Mouse (Mus musculus): ENCODE results near the gene Tfap2b. TPM values are rescaled to one million over a fixed set of nuclear protein-coding genes. Genes with fewer than 3 reads are reported as not detected.

Tfap2b gene
- 15.6 and 17.1 TPM in 2 replicates for polyA plus RNA-seq (2014; fragmentation: Nextera tagmentation; extraction: Ambion mirVana)

DNA sequence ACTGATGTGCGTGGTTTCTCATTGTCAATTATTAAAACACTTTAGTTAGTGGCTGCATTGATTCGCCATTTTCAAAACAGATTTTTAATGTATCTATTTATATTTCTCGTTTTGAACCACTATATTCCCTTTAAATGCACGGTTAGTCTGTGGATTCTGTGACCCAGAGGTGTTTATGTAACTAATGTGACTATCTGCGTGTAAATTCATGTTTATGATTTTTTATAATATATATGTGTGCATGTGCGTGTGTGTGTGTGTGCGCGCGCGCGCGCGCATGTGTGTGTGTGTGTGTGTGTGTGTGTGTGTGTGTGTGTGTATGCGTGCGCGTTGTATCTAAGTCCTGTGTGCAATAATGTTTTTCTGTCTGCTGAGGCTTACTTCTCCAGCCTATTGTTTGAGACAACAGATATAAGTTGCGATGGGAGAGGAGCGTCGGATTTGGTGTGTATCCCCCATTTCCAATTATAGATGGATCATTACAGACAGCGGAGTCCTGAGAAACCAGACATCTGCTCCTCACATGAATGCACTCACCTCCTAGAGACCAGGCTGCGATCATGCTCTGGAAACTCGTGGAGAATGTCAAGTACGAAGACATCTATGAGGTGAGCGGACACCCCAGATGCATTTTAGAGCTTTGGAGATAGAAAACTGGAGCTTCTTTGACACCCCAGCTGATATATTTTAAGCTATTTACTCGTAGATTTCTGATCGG, at the start of gene Tfap2b:
Tfap2b (plus strand) TSS at position 274 of the 718 bp plus-strand sequence.
- Histone ChIP-seq H3K4me1 (replicated peaks; ENCODE audit: control insufficient read depth, insufficient read depth, low read length) (peaks cover 4% of the 10 kb centered on the region), H3K9me3 (ENCODE audit: control insufficient read depth, low read length) (no peaks in the 10 kb centered on the region), H3K9ac (ENCODE audit: low read length) (peak within 1 kb of the TSS; percentile 45), H3K27me3 (ENCODE audit: control insufficient read depth, insufficient read depth, low read length) (peaks cover 50% of the 10 kb centered on the region), H3K4me2 (ENCODE audit: low read depth, low read length, severe bottlenecking) (peak within 1 kb of the TSS; percentile 37; the same call in 1 of the 2 replicates), H3K27ac (ENCODE audit: low read depth, low read length) (no peak within 1 kb of the TSS), H3K4me3 (ENCODE audit: low read depth, low read length) (peak within 1 kb of the TSS; percentile 26), H3K36me3 (ENCODE audit: control insufficient read depth, insufficient read depth, low read length) (no peaks in the 10 kb centered on the region)
- ATAC-seq (replicated peaks; ENCODE audit: low FRiP score), result no peak
- 2% methylated on average over 26 of the region's 26 CpGs for WGBS
- DNase-seq (ENCODE audit: low spot score), result peak; percentile 60

DNA sequence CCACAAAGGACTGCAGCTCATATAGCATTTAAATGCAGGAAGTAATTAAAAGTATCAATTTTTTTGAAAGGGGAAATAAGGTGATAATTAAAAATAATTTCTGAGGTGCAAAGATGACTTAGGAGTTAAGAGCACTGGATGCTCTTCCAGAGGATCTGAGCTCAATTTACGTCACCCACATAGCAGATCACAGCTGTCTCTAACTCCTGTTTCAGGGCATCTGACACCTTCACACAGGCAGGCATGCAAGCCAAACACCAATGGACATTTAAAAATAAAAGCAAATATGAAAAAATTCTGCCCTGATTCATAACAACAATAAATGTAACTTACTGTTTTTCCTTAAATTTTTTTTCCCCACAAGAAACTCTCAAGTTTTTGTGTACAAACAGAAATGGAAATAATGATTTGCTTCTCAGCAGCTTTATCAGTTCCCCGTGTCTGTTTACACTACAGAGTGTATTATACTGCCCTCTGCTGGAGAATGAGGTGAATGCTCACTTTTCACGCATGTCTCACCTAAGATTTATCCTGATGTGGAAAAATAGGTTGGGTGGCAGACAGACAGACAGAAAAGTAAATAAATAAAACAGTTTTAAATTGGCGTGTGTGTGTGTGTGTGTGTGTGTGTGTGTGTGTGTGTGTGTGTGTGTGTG, 29.8 kb upstream of the Tfap2b start:
- Histone ChIP-seq H3K9me3 (ENCODE audit: control insufficient read depth, low read length) (no peaks in the 10 kb centered on the region), H3K4me3 (ENCODE audit: low read depth, low read length) (no peak overlapping the region), H3K4me1 (replicated peaks; ENCODE audit: control insufficient read depth, insufficient read depth, low read length) (no peaks in the 10 kb centered on the region), H3K36me3 (ENCODE audit: control insufficient read depth, insufficient read depth, low read length) (no peaks in the 10 kb centered on the region), H3K27me3 (ENCODE audit: control insufficient read depth, insufficient read depth, low read length) (no peaks in the 10 kb centered on the region), H3K9ac (ENCODE audit: low read length) (no peak overlapping the region), H3K27ac (ENCODE audit: low read depth, low read length) (no peak overlapping the region), H3K4me2 (ENCODE audit: low read depth, low read length, severe bottlenecking) (no peak overlapping the region)
- 10% methylated on average over 4 of the region's 4 CpGs for WGBS
- no peak for ATAC-seq (replicated peaks; ENCODE audit: low FRiP score)
- no peak for DNase-seq (ENCODE audit: low spot score)

DNA sequence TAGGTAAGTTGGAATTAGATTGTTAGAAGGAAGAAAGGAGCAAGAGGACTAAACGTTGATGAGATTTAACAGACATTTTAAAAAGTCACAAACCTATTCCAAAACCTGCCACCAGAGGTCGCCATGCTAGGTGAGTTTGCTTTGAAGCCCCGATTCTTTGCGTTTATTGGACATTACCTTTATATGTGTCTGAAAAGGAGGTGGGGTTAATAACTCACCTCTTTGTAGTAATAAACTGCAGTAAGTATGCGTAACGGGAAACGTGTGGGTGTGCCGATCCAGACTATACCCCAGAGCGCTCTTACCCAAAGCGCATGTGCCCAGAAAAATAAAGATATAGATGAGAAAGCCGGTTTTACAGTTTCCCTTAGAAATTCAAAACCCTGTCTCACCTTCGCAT, 3.1 kb upstream of the Tfap2b start:
- 2% methylated on average over 12 of the region's 12 CpGs for WGBS
- ATAC-seq (replicated peaks; ENCODE audit: low FRiP score) (0 out of 2 replicates have a peak, but pooled peaks have one; percentile 40), DNase-seq (ENCODE audit: low spot score) (peak; percentile 69)
- H3K4me3 ChIP-seq (ENCODE audit: low read depth, low read length), result peak overlapping the region; percentile 6; the same call in 1 of the 2 replicates
- no peak overlapping the region for H3K9ac ChIP-seq (ENCODE audit: low read length)
- H3K27ac ChIP-seq (ENCODE audit: low read depth, low read length), result no peak overlapping the region
- H3K4me1 ChIP-seq (replicated peaks; ENCODE audit: control insufficient read depth, insufficient read depth, low read length), result peaks cover 4% of the 10 kb centered on the region
- H3K27me3 ChIP-seq (ENCODE audit: control insufficient read depth, insufficient read depth, low read length), result peaks cover 29% of the 10 kb centered on the region
- H3K4me2 ChIP-seq (ENCODE audit: low read depth, low read length, severe bottlenecking), result peak overlapping the region; percentile 38; the same call in 1 of the 2 replicates
- H3K9me3 ChIP-seq (ENCODE audit: control insufficient read depth, low read length), result no peaks in the 10 kb centered on the region
- no peaks in the 10 kb centered on the region for H3K36me3 ChIP-seq (ENCODE audit: control insufficient read depth, insufficient read depth, low read length)

DNA sequence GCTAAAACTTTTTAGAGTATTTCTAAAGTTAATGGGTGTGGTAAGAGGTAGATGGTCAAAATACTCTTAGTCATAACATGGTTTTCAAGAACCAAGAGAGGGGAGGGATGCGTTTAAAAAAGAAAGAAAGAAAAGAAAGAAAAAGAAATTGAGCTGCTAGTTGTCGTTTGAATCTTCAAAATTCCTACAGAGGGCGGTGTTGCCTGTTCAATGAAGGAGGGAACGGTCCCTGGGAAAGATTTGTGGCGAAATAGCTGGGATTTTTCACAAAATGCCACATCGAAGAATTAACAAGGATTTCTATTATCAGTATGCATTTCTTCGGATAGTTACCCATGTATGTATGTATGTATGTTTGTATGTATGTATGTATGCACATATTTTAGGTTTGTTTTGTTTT, 2.5 kb upstream of the Tfap2b start:
- H3K9ac ChIP-seq (ENCODE audit: low read length), result no peak overlapping the region
- H3K4me2 ChIP-seq (ENCODE audit: low read depth, low read length, severe bottlenecking), result no peak overlapping the region
- no peaks in the 10 kb centered on the region for H3K9me3 ChIP-seq (ENCODE audit: control insufficient read depth, low read length)
- DNase-seq (ENCODE audit: low spot score), result no peak
- H3K4me3 ChIP-seq (ENCODE audit: low read depth, low read length), result no peak overlapping the region
- under 1% methylated on average over 7 of the region's 7 CpGs for WGBS
- peaks cover 4% of the 10 kb centered on the region for H3K4me1 ChIP-seq (replicated peaks; ENCODE audit: control insufficient read depth, insufficient read depth, low read length)
- H3K36me3 ChIP-seq (ENCODE audit: control insufficient read depth, insufficient read depth, low read length), result no peaks in the 10 kb centered on the region
- peak; percentile 18; the same call in 1 of the 2 replicates for ATAC-seq (replicated peaks; ENCODE audit: low FRiP score)
- H3K27ac ChIP-seq (ENCODE audit: low read depth, low read length), result no peak overlapping the region
- peaks cover 34% of the 10 kb centered on the region for H3K27me3 ChIP-seq (ENCODE audit: control insufficient read depth, insufficient read depth, low read length)

DNA sequence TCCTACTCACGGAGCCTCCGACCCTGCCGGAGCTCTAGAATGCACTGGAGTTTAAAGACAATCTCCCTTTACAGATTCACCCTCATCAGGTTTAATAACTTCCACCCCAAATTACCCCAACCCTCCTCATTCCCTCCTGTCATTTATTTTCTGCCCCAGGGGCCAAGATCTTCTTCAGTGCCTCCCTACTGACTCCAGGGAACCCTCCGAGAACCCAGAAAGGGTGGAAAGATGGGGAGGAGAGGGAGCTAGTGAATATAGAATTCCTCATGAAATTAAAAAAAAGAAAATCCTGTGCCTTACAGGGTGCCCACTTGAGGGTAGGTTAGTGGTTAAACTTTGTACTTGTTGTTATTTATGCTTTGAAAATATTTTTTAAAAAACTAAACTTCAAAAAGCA, 1.1 kb upstream of the Tfap2b start:
- peaks cover 4% of the 10 kb centered on the region for H3K4me1 ChIP-seq (replicated peaks; ENCODE audit: control insufficient read depth, insufficient read depth, low read length)
- H3K27ac ChIP-seq (ENCODE audit: low read depth, low read length), result no peak overlapping the region
- H3K4me3 ChIP-seq (ENCODE audit: low read depth, low read length), result no peak overlapping the region
- no peaks in the 10 kb centered on the region for H3K36me3 ChIP-seq (ENCODE audit: control insufficient read depth, insufficient read depth, low read length)
- peaks cover 44% of the 10 kb centered on the region for H3K27me3 ChIP-seq (ENCODE audit: control insufficient read depth, insufficient read depth, low read length)
- no peak overlapping the region for H3K4me2 ChIP-seq (ENCODE audit: low read depth, low read length, severe bottlenecking)
- no peaks in the 10 kb centered on the region for H3K9me3 ChIP-seq (ENCODE audit: control insufficient read depth, low read length)
- 3% methylated on average over 4 of the region's 4 CpGs for WGBS
- no peak overlapping the region for H3K9ac ChIP-seq (ENCODE audit: low read length)
- no peak for ATAC-seq (replicated peaks; ENCODE audit: low FRiP score)
- DNase-seq (ENCODE audit: low spot score), result no peak

DNA sequence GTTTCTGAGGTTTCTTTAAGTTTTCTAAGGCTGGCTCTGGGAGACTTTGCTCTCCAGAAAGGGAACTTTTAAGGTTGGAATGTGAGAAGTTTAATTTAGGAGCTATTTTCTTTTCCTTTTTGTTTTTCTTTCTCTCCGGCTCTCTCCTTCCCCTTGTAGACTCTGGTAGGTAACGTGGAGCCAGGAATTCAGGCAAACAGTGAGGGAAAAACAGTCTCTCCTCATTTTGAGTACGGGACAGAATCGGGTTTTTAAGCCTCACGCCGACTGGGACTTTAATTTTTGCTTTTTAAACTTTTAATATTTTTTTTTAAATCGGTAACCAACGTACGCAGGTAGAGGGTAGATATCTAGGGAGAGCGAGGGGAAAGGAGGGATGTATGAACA, 638 bp downstream of the Tfap2b start:
- Histone ChIP-seq H3K4me3 (ENCODE audit: low read depth, low read length) (peak overlapping the region; percentile 26; the same call in 1 of the 2 replicates), H3K4me1 (replicated peaks; ENCODE audit: control insufficient read depth, insufficient read depth, low read length) (peaks cover 4% of the 10 kb centered on the region), H3K27ac (ENCODE audit: low read depth, low read length) (no peak overlapping the region)

DNA sequence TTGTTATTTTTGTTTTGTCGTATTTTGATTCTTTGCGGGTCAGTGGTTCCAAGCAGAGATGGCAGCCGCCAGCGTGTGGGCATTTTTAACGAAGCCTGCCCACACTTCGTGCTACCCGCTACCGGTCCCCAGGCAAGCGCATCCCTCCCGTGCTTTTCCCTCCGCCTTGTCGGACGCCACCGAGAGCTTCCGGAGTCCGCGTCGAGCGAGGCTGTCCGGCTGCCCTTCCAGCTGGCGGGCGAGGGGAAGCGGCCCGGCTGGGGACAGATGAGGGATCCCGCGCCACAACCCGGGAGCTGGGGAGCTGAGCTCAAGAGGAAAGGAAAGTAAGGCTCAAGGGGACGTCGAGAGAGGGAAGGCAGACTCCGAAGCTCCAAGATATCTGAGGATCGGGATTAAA, 1.1 kb downstream of the Tfap2b start:
- Histone ChIP-seq H3K9ac (ENCODE audit: low read length) (peak overlapping the region; percentile 45), H3K4me2 (ENCODE audit: low read depth, low read length, severe bottlenecking) (peak overlapping the region; percentile 37), H3K4me3 (ENCODE audit: low read depth, low read length) (peak overlapping the region; percentile 26), H3K9me3 (ENCODE audit: control insufficient read depth, low read length) (no peaks in the 10 kb centered on the region), H3K27me3 (ENCODE audit: control insufficient read depth, insufficient read depth, low read length) (peaks cover 60% of the 10 kb centered on the region), H3K36me3 (ENCODE audit: control insufficient read depth, insufficient read depth, low read length) (no peaks in the 10 kb centered on the region), H3K27ac (ENCODE audit: low read depth, low read length) (no peak overlapping the region), H3K4me1 (replicated peaks; ENCODE audit: control insufficient read depth, insufficient read depth, low read length) (peaks cover 4% of the 10 kb centered on the region)
- WGBS, result under 1% methylated on average over 31 of the region's 31 CpGs
- ATAC-seq (replicated peaks; ENCODE audit: low FRiP score) (peak; percentile 24), DNase-seq (ENCODE audit: low spot score) (peak; percentile 76)

More for the DNA sequence above, 638 bp downstream of the Tfap2b start:
- no peaks in the 10 kb centered on the region for H3K9me3 ChIP-seq (ENCODE audit: control insufficient read depth, low read length)
- ATAC-seq (replicated peaks; ENCODE audit: low FRiP score), result no peak
- peaks cover 56% of the 10 kb centered on the region for H3K27me3 ChIP-seq (ENCODE audit: control insufficient read depth, insufficient read depth, low read length)
- no peak for DNase-seq (ENCODE audit: low spot score)
- no peak overlapping the region for H3K4me2 ChIP-seq (ENCODE audit: low read depth, low read length, severe bottlenecking)
- 0% methylated on average over 10 of the region's 10 CpGs for WGBS
- no peaks in the 10 kb centered on the region for H3K36me3 ChIP-seq (ENCODE audit: control insufficient read depth, insufficient read depth, low read length)
- H3K9ac ChIP-seq (ENCODE audit: low read length), result peak overlapping the region; percentile 45

DNA sequence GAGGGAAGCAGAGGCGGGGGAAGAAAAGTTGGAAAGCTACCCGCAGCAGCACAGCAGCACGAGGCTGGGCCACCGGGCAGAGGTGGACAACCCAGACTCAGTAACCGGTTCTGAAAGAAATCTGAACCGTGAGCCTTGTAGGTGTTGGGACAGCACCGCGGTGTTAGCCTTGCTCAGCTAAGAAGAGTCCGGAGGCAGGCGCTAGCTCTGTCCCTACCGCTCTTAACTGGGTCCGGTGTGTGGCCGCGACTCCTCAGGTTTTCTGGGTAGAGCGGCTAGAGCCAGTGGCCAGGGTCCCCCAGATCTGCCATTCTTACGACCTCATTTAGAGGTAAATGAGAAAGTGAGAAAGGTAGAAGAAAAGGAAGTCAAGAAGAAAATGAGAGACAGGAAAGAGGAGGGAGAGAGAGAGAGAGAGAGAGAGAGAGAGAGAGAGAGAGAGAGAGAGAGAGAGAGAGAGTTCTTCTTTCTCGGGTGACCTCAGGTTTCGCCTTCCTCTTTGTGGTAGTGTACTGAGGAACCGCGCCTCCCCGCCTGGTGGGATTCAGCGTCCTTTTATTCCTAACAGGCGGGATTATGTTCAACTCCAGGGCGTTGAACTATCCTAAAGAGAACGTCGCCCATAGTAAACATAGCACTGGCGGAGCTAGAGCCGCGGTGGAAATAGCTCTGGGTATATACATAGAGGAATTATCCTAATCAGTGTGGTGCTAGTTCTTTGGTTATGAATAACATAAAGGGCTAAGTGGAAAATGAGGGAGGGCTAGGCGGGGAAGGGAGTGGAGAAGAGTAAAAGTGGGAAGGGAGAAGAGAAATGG, 1.7 kb downstream of the Tfap2b start:
- ATAC-seq (replicated peaks; ENCODE audit: low FRiP score) (0 out of 2 replicates have a peak, but pooled peaks have one; percentile 26), DNase-seq (ENCODE audit: low spot score) (peak; percentile 69)
- Histone ChIP-seq H3K9ac (ENCODE audit: low read length) (no peak overlapping the region; the same call in 1 of the 2 replicates), H3K36me3 (ENCODE audit: control insufficient read depth, insufficient read depth, low read length) (no peaks in the 10 kb centered on the region), H3K27me3 (ENCODE audit: control insufficient read depth, insufficient read depth, low read length) (peaks cover 65% of the 10 kb centered on the region), H3K9me3 (ENCODE audit: control insufficient read depth, low read length) (no peaks in the 10 kb centered on the region), H3K27ac (ENCODE audit: low read depth, low read length) (no peak overlapping the region), H3K4me3 (ENCODE audit: low read depth, low read length) (peak overlapping the region; percentile 26), H3K4me2 (ENCODE audit: low read depth, low read length, severe bottlenecking) (peak overlapping the region; percentile 37), H3K4me1 (replicated peaks; ENCODE audit: control insufficient read depth, insufficient read depth, low read length) (peaks cover 4% of the 10 kb centered on the region)
- WGBS, result under 1% methylated on average over 30 of the region's 30 CpGs
